Mouse (Mus musculus) urinary bladder, postnatal 4 days (tissue): ENCODE measurements around the gene Cyp2j9.
A peak's percentile ranks its signal among the peaks of the same experiment; 100 is the strongest.
"Not testable (repeated sequence)": the region's sequence is repeated elsewhere in the genome, so short reads cannot be mapped to it uniquely, and the experiment has no call there.

Experiments used
- DNase-seq, 2 experiments: peaks; one replicate each; pipeline ENCODE4 v3.0.0; 2021 to 2022; ENCODE audit warnings: low spot score in 2 of 2

The Cyp2j9 gene

DNA sequence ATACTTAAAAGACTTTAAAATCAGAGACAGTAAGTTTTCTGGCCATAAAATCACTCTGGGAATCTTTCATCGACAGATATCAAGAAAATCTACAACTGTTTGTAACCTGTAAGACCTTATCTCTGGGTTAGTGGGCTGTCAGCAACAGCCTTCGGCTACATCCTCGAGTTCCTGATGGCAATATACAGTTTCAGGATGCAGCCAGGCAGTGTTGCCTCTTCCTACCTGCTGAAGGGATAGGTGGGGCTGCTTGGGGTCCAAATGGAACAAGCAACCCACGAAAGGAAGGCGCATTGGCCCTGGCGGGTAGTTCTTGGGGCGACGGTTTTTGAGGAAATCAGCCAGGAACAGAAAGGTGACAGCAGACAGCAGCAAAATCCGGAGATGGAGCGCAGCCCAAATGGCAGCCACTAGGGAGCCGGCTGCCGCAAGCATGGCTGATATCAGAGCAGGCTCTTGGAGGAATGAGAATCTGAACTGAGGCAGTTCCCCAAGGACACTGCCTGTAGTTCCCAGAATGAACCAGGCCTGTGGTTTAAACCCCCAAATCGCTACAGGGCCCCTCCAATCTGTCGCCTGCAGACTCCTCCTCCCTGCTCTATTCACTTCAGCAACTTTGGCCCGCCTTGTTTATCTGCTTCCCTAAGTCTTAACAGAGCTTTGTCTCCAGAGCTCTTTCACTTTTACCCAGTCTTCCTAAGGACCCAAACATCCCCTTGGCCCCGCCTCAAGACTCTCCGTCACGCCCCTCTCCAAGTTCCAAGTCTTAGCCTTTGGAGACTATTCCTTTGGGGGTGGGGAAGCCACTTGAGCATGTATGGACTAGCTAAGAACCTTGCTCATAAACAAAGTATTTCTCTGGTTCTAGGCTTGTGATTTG lies at the start of gene Cyp2j9:
Gene Cyp2j9, minus strand, starts transcription at position 668 of the 880 bp plus-strand sequence.
- DNase-seq: peak; percentile 66 to 68

DNA sequence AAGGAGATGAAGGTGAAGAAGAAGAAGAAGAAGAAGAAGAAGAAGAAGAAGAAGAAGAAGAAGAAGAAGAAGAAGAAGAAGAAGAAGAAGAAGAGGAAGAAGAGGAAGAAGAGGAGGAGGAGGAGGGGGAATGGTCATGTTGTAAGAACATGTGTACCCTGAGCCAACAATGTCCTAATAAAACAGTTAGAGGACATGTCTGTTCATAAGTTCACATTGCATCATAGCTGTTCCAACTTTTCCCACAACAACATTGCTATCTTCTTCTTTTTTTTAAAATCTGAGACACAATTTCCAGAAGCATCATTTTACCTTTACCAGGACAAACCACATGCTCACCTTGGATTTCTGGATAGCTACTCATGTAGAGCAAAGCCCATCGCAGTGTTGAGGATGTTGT lies 44.1 kb upstream of the Cyp2j9 start:
- no peak for DNase-seq

DNA sequence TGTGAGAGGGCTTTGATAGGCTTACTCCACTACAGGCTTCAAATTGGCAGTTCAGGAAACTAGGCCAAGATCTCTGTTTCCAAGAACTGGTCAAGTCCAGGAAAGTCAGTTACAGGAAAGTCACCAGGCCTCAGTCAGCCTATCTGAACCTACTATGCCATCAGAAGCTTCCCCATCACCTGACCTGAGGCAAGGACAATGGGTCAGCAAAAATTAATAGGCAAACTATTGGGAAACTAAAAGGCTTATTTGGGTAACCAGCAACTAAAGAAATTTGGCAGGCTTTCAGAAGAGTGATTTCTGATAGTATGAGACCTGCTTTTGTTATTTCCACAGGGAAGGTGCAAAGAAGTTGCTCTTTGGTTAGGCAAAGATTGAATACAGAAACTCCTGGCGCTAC lies 31.1 kb upstream of the Cyp2j9 start:
- DNase-seq: no peak

DNA sequence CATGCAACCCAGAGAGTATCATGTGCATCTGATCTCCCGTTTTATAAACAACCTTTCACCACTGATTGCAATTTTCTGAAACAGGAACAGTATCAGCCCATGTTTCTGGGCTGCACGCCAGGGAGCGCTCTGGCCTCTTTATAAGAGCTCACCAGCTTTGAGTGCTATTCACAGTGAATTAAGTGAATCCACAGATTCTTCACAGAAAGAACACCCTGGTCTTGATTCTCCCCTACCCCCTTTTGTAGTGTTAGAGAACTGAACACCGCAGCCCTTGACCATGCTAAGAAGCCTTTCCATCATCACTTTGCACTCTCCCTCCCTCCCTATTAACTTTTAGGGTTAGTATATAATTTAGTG lies 393 bp upstream of the Cyp2j9 start:
- peak; percentile 52 to 62 for DNase-seq

DNA sequence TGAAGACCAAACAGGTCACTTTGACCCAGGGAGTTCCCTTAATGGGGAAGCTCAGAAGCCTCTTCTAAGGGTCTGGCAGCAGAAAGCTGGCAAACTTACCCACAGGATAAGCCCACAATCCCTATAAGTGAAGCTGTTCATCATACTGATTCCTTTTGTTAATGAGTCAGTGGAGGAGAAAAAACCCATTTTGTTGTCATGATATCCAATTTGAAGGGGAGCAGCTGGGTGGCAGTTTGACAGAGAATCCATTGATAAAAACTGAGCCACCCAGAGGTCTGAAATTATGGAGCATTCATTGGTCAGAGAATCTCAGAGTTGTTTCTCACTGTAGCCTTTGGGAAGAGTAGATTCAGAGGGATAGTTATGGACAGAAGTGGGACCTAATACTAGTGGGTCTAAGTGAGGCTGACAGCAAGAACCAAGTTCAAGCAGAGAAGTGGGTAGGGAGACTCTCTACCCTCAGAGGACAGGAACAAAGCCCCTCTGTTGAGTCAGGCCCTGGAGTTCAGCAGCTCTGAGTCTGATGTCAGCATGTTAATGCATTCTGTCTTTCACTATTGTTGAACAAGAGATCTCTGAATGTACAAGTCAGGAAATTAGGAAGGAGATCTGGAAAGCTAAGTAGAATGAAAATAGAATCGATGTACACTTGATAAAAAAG lies 9.8 kb downstream of the Cyp2j9 start:
- no peak for DNase-seq

DNA sequence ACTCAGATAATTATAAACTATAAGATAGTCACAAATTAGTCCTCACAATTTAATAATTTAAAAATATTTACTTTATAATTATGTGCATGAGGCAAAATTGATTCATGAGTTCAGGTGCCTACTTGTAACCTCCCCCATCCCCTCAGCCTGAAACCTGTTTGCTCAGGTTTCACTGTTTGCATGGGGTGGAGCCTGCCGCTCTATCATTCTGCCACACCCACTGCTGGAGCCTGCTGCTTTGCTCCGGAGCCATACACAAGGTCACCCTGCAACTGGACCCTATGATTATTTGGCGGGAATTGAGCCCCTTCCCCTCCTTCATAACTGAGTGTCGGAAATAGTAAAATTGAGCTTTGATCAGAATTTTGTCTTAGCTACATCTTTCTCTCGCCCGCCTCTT lies 11.0 kb downstream of the Cyp2j9 start:
- DNase-seq: not testable (repeated sequence)

DNA sequence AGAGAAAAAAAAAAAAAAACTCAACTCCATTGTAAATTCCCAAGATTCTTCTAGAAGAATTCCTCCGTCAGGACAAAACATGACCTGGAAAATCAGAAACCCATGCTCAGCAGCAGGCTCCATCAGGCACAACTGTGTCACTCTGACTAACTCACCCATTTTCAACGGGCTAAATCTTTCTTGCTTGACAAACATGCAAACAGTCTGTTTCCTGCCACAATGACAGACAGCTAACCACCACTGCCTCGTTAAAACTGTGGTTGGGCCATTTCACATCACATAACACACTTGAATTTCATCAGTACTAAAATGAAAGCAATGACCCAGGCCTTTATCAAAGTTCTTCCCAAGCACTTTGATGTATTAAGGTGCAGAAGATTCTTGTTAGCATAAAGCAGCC lies 21.9 kb downstream of the Cyp2j9 start:
- DNase-seq: no peak

DNA sequence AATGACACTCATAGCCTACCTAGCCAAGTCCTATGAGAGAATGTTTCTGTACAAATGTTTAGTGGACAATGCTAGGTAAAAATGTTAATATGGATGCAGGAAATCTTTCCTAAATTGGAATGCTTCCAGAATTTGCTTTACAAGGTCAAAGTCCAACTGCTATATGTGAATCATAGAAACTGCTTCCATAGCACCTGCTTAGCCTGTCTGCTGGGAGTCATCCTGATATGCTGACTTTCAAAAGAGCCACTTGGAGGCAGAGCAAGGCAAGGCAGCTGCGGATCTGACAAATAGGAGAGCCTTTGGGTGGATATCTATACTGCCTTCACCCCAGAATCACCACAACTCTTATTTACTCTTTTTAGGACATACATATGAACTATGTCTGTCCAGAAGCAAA lies 23.4 kb downstream of the Cyp2j9 start:
- DNase-seq: no peak

DNA sequence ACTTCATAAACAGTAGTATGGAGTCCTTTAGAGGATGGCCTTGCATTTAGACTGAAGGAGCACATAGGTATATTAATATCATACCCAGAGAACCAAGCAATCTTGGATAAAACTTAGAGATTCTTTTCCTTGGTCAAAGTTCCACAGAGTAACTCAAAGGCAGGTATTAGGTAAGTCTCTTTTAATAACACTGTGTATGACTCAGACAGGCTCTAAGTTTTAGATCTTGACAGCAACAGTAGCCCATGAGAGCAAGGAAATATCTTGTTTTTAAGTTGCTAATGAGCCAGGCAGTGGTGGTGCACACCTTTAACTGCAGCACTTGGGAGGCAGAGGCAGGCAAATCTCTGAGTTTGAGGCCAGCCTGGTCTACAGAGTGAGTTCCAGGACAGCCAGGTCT lies 25.6 kb downstream of the Cyp2j9 start:
- no peak for DNase-seq

DNA sequence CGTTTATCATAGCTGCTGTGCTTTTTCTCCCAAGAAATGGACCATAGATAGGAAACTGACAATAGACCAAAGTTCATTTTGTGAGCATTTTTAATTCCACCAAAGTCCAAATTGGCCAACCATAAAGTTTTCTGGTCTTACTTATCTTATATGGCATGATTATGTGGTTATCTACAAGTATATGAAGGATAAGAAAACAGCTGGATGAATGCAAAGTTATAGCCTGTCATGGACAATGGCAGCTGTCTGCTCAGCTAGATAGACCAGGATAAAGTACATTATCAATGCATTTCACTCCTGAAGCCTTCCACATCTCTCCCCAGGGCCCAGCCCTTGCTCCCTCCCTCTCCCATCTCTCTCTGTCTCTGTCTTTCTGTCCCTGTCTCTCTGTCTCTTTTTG lies 30.9 kb downstream of the Cyp2j9 start:
- no peak for DNase-seq

DNA sequence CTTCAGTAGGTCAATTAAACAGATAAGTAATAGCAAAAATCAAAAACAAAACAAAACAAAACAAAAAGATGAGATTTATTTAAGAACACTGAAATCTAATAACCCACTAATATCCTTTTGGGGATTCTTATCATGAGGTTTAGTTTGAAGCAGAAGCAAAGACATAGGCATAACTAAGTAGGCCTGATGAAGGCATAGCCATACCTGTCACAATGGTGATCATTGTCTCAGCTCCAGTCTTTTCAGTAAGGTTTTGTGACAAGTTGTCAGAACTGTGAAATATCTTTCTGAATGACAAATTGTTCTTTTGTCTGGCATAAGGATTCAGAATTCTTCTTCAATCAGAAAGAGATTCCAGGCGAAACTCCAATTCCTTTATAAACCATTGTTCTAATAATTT lies 31.6 kb downstream of the Cyp2j9 start:
- DNase-seq: no peak

DNA sequence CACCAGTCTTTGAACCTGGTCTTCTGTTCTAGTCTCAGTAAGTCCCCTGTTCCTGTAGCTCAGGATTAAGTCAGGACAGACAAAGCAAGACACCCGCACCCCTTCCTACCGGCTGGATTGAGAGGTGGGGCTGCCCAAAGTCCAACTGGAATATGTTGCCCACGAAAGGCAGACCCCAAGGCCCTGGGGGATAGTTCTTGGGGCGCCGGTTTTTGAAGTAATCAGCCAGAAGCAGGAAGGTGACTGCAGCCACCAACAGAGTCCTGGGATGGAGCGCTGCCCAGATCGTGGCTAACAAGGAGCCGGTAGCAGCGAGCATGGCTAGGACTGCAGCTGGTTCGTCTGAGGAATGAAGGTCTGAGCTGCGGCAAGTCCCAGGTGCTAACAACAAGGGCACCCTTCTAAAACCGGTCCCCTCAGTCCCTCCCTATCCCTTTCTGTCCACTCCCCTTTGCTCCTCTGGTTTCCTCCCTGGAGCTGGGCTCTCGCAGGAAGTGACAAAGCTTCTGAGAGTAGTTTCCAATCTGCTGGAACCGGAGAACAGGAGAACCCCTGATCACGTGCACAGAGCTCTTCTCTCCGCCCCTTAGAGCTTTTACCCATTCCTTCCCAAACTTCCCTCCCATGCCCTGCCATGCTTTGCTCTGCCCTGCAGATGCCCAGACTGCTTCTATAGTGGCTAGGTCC lies 38.1 kb downstream of the Cyp2j9 start, which contains the start of gene Cyp2j6:
Gene Cyp2j6, minus strand, starts transcription at position 529 of the 687 bp plus-strand sequence.
- DNase-seq: peak in 1 of 2 experiments; percentile 23

DNA sequence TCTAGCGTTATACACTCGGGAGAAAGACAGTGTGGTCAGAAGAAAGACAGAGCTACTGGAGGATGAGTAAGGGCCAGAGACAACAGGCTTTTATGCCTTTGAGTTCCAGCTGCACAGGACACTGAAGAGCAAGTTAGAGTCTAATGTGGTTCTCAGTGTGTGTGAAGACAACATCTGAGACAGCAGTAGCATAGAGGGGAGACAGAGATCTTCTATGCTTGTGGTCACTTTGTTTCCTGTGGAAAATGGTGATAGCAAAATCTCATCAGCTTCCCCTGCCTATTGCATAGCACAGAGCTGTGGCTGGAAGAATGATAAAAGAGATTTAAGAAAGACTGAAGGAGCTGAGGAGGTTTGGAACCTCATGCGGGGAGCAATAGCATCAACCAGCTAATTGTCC lies 39.8 kb downstream of the Cyp2j9 start:
- DNase-seq: no peak

DNA sequence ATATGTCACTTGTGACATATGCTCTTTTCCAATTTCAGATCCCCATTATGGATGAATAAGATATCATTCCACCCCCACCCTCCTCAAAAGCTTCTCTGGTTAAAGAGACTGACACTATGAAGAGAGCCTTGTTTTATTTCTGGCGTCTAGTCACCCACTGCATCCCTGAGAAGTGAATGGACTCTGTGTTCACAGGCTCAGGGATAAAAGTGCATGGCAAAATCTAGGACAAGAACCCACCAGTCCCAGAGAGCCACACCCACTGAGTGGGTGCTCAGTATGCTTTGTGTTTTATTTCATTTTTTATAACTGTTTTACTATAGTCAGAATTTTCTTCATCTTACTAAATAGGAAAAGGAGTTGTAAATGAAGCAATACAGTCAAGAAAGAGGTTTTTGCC lies 45.4 kb downstream of the Cyp2j9 start:
- no peak for DNase-seq

DNA sequence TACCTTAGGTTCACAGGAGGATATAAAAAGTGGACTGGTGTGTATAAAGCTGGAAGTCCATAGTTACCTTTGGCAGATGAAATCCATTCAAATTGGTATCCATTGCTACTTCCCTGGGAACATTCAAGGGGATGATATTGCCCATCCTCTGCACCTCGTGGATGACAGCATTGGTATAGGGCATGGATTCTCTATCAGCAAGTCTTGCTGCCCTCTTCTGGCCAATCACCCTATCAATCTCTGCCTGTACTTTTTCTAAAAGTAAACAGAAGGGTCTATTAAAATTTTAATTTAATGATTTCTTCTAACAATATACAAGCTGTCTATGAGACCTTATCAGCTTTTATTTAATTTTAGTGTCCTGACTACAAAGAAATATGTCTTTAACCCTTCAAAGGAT lies 65.6 kb downstream of the Cyp2j9 start:
- no peak for DNase-seq

DNA sequence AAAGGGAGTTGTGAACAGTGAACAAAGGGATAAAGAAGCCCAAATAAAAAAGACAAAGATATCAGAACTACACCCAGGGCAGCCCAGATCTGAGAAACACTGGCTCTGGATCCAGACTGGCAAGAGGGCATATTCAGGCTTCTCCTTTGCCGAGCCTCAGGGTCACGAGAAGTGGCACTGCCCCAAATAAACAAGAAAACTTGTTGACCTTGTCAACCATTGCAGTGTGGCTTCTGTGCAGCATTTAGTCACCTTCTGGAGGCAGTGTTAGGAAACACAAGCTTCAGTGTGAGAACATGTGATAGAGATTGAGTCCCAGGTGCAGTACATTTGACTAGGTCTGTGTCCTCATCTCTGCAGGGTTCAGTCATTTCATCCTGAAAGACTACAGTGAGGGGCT lies 69.1 kb downstream of the Cyp2j9 start:
- DNase-seq: no peak
